Mouse (Mus musculus) layer of hippocampus, postnatal 36 days (tissue): ENCODE results near the gene Kif21a. TPM values are rescaled to one million over a fixed set of nuclear protein-coding genes. Genes with fewer than 3 reads are reported as not detected.

Experiments
- DNase-seq, 2 experiments: peaks; one replicate each; pipeline ENCODE4 v3.0.0; 2022
- total RNA-seq, 2 experiments: library from RNA; stranded (reverse); gene quantifications; 2 replicates each; pipeline ENCODE4 v1.2.3; 2021

Kif21a gene
- total RNA-seq: 100 to 1,000 TPM; 124 to 127 TPM

GRCm38 (mm10) chr15:91049496-91050441 lies at the start of gene Kif21a:
Gene Kif21a, minus strand, starts transcription at chr15:91049948.
- peak; percentile 71 to 78 for DNase-seq

DNA sequence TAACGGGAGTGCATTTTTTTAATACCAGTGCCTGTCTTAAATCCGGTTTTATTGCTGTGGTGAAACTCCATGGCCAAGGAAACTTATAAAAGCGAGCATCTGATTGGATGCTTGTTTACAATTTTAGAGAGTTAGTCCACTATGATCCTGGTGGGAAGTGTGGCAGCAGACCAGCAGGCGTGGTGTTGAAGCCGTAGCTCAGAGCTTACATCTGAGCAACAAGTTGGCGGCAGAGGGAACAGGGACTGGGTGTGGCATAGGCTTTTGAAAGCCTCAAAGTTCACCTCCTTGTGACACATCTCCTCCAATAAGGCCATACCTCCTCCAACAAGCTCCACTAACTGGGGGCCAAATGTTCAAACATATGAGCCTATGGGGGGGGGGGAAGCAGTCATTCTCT lies 46.9 kb upstream of the Kif21a start:
- no peak for DNase-seq

- no peak for DNase-seq
These were observed 39.7 kb upstream of the Kif21a start for GRCm38 (mm10) chr15:91089427-91089826.

DNA sequence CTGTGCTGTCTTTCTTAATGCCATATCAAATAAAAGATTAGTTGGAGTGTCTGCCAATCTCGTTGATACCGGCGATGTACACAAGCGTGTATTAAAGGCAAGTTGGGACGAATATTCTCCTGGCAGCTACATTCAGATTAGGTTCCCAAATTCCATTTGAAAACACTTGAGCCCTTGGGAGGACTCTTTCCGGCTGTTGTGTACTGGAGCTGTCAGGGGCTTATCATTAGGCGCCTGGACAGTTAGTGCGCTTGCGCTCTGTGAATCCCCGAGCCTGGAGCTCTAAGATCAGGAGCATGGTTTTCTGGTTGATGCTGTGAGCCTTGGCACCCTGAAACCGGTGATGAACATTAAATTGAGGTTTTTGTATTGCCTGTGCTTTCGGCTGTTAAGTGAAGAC lies 38.3 kb upstream of the Kif21a start:
- no peak for DNase-seq

GRCm38 (mm10) chr15:91077457-91078410 lies 28.0 kb upstream of the Kif21a start:
- DNase-seq: no peak

- DNase-seq: no peak
These were observed 22.7 kb upstream of the Kif21a start for GRCm38 (mm10) chr15:91072440-91072839.

DNA sequence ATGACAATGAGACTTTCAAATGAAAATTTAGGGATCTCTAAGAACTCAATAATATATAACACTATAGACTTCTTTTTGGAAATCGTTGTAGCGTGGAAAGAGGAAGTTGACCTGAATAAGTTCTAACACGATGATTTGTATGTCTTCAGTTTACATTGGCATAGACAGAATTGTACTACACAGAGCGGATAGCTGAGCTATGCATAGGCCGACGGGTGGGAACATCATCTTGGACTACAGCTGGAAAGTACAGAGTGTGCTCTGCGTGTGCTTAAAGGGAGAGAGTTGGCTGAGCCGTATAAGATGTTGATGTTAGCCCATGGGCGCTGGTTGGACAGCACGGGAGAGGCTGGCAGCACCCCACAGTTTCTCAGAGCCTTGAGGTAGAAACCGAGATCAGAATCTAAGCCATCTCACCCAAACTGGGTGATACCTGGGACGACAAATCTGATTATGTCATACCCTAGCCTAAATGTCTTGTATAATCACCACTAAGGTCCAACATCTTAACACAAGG lies 14.6 kb upstream of the Kif21a start:
- no peak for DNase-seq

- DNase-seq: no peak
These were observed 14.1 kb upstream of the Kif21a start for GRCm38 (mm10) chr15:91063845-91064244.

- no peak for DNase-seq
These were observed 7.2 kb upstream of the Kif21a start for GRCm38 (mm10) chr15:91056866-91057342.

DNA sequence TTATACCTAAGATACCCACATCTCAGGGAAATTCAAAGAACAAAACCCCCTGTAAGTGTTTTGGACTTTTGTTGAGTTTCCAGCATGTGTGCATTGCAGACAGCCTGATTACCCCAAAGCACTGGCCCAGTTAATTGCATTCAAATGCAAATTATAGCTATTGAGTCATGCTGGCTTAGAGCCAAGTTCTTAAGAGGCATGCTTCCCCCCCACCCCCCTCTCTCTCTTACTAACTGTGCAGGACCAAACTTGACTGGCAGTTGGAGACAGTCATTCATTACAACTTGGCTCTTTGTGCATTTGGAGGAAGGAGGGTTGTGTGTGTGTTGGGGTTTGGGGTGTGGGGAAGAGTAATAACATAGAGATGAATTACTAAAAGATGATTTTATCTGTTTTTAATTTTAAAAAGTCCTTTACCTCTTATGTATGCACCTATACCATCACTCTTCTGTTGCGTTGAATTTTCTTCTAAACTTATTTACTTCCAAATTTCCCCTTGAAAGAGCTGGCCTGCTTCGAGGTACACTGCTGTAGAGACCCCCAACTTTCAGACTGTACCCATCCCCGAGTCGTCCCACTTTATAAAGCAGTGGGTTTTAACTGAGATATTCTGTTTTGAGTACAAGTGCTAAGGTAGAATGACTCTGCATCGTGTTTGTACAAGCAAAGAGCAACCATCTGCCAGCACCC lies 6.6 kb upstream of the Kif21a start:
- DNase-seq: no peak

DNA sequence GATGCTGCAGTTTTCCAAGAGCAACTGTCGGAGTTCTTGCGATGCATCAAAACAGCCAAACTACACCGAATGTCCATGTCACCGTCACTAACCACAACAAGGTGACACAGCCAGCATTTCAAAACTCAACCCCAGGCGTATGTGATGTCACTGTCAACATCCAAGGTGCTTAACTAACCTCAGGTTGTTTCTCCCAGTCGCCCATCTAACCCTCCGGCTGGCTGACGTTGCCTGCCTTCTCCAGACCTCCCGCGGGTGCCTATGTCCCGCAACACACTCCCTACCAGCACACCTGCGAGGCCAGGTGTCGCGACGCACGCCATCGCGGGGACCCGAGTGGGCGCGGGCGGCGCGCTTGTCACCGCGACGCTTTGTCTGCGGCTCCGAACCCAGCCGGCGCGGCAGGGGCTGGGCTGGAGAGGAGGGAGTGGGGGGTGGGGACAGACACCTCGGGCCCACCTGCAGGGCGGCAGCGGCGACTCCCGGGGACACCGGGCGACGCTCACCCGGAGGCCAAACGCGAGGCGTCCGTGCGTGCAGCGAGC lies 725 bp downstream of the Kif21a start:
- DNase-seq: peak; percentile 30 to 50

DNA sequence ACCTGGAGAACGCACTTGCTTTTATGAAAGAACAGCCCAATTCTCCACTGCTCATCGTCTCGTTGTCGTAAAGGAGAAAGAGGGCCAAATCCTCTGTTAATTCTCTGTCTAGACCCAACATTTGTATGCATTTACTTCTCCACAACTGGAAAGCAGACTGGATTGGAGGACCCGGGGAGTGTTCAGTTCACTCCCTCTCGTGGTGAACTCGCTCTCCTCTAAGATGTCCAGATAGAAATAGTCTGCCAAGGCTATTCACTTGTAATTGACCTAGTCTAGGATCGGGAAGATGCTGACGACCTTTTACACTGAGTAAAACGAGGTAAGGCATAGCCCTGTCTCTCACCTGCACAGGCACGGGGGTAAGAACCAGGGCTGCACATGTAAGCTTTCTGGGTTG lies 2.1 kb downstream of the Kif21a start:
- DNase-seq: no peak

GRCm38 (mm10) chr15:91046506-91046905 lies 3.2 kb downstream of the Kif21a start:
- no peak for DNase-seq

- no peak for DNase-seq
These were observed 6.5 kb downstream of the Kif21a start for GRCm38 (mm10) chr15:91043263-91043662.

- no peak for DNase-seq
These were observed 10.9 kb downstream of the Kif21a start for GRCm38 (mm10) chr15:91038860-91039259.

GRCm38 (mm10) chr15:91034090-91034489 lies 15.7 kb downstream of the Kif21a start:
- DNase-seq: no peak

GRCm38 (mm10) chr15:91033529-91033928 lies 16.2 kb downstream of the Kif21a start:
- DNase-seq: no peak

DNA sequence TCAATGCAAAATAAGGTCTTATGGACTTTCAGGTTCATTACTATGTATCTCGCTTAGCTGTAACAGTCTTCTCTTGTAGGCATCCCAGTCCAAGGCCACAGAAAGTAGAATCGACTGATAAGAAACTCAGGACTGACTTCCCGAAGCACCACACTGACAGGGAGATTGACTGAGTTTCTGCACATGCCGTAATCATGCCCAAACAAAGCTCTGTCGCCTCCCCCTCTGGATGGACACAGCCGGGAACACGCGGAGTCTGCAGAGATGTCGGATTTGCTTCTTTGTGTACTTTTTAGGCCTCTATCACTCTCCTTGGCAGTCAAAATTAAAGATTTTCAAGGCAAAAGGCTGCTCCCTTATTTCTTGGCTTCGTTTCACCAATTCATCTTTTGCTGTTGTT lies 20.8 kb downstream of the Kif21a start:
- DNase-seq: no peak

DNA sequence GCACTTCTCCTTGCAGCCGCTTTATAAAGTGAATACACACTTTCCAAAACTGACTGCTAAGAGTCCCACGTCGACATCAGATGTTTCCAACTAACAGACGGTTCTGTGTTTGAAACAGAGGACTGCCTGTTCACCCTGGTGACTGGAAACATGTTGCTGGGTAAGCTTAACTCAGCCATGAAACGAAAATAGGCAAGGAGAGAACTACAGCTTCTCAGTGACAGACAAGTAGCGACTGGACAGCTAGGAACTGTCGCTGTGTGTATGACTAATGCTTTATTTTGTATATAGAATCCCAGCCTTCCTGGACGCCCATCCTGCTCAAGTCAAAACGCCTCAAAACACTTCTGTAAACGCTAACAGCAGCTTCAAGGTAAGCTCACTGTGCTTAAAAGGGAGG lies 21.3 kb downstream of the Kif21a start:
- DNase-seq: no peak

GRCm38 (mm10) chr15:91022276-91022675 lies 27.5 kb downstream of the Kif21a start:
- DNase-seq: no peak

DNA sequence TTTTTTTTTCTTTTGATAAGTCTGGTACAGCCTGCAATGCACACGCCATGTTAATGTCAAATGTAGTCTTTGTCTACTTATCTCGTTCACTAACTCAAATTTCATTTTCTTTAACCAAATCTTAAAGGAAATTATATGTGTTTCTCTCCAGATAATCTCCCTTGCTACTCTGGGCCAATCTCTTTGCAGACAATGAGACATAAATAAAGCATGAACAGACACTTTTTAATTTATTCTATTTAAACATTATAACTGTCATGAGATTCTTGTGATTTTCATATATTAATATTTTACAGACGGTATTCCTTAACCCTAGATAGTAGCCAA lies 30.9 kb downstream of the Kif21a start:
- DNase-seq: no peak
